Mouse (Mus musculus) gastrocnemius, postnatal 14 days (tissue): ENCODE data around the gene Ddr2. TPM values are rescaled to one million over a fixed set of nuclear protein-coding genes. Genes with fewer than 3 reads are reported as not detected.
A peak's percentile ranks its signal among the peaks of the same experiment; 100 is the strongest.
"Not testable (repeated sequence)": the region's sequence is repeated elsewhere in the genome, so short reads cannot be mapped to it uniquely, and the experiment has no call there.

Source experiments
- DNase-seq: peaks from one replicate; pipeline ENCODE4 v3.0.0; 2021; ENCODE audit warnings: mixed read lengths
- intact Hi-C: fragments of 180-260 bp; cut with DNase I; formaldehyde crosslinking; loops from one replicate; pipeline ENCODE4 v1.15.1; 2025; ENCODE audit warnings: low total_unique reads
- total RNA-seq, 2 experiments: library from RNA; stranded (reverse); gene quantifications; 2 replicates each; pipeline ENCODE4 v1.2.3; 2021

Gene Ddr2
- total RNA-seq, 2 experiments from 2014 or later, result 27.5 to 31.9 TPM

DNA sequence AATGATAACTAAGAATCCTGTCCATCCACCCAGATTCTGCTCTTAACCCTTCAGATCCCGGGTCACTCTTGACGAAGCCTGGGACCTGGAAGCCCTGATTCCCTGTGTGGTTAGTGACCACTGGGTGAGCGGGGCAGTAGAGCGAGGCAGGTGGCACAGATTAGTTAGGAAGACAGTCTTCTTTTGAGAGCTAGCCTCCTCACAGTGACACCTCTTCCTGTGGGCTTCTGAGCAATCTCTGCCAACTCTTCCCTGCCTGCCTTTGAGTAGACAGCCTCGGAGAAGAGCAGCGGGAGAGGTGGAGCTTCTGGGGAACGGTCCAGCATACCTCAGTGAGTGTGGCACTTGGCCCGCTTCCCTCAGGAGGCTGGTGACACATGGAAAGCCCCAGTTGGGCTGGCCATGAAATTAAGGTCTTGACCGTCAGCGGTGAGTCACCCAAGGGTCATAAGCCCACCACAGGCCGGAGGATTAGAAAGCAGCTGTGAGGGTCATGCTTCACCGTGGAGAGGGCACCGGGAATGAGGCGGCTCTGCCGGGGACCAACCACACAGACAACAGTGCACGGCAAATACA is 1.2 kb upstream of the Ddr2 start:
- intact Hi-C loops, result no loop called here
- peak; percentile 18 for DNase-seq

DNA sequence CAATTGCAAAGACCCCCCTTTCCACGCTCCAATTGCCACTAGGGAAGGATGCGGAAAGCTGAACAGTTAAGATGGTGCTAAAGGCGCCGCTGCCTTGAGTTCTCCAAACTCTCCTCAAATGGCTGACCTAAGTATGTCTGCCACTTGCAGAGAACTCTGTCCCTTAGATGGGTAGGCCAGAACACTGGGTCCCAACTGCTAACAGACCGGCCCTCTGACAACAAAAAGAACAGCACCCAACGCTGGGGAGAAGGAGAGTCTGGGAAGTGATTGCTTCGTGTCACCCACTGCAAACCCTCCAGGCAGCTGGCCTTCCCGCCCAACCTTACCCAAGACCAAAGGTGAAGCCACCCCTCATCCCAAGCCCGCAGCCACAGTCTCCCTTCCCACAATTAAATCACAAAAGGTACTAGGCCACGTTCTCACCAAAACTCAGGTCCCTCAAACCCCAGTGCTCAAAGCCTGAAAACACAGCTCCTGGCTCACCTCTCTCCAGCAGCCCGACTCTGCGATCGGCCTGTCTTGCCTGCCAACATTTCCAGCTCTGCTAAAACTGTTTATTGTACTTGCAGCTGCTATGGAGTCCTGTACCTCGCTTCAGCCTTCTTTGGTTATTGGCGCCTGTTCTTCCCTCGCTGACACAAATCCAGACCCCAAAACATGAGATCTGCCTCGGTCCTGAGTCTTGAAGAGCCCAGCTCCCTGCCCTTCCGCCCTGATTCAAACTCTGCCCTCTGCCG is 616 bp downstream of the Ddr2 start:
- peak; percentile 10 for DNase-seq
- intact Hi-C loops, result no loop called here

DNA sequence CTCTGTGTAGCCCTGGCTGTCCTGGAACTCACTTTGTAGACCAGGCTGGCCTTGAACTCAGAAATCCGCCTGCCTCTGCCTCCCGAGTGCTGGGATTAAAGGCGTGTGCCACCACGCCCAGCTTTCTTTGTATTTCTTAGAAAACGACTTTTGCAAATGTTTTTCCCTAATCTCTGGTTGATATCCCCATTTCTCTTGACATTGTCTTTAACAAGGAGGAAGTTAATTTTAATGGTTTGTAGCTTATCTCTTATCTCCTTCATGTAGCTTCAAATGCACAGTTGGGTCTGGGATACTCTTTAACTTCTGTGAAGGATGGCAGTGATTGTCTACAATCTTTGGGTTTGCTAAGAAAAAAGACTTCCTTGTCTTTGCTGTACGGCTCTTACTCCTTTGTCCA is 7.7 kb downstream of the Ddr2 start:
- intact Hi-C loops, DNase-seq: not testable (repeated sequence)

DNA sequence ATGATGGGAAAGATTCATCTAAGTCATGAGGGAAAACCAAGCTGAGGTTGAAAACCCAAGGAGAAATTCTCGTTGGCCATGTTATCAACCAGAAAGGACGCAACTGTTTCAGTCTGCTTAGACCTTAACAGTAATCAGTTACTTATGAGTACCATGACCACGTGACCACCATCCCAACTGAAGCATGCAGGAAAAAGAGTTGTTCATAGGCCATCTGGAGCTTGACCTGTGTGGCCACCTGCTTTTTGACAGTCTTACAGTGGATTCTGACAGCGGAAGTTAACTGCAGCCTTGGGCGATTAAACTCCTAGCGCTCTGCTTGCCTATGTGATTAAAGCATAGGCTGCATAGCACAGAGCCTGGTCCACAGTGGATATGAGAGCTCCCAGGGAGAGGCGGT is 23.9 kb downstream of the Ddr2 start:
- DNase-seq, result no peak
- intact Hi-C loops, result no loop called here

DNA sequence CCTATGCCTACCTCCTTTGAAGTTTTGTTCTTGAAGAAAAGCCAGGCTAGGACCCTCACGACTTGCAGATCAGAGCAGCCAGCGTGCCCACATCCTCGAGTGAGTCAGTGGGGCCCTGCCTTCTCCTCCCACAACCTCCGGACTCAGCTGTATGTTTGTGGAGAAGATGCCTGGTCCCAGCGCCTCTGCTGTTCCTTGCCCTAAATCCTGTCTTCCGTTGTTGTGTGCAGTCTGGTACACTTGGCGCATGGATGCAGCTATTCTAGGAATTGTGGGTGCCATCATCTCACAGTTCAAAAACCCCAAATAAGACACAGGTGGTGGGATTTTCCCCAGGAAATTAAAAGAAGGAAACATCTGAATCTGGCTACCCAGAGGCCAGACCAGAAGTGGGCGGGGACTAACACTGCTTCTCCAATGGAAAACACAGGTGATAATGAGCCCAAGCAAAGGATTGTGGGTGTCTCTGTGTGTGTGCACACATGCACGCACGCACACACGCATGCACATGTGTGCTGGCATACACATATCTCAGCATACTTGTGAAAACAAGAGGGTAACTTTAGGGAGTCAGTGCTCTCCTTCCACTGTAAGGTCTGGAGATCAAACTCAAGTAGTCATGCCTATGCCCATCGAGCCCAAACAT is 26.3 kb downstream of the Ddr2 start:
- intact Hi-C loops, result no loop called here
- no peak for DNase-seq

DNA sequence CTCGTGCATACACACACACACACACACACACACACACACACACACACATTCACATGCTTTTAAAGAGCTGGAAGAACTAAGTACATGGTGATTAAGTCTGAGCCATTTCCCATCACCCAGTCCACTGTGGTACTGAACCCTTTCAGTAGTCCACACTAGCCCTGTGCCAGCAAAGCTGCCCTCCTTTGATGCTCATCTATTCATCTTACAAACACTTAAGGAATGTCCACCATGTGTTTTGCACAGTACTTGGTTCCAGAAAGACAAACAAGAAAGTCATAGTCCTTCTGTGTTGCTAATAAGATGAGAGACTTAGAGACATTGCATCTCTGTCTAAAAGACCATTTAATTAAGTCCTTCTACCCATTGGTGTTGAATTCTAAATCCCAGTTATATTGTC is 29.7 kb downstream of the Ddr2 start:
- intact Hi-C loops, result no loop called here
- DNase-seq, result no peak

DNA sequence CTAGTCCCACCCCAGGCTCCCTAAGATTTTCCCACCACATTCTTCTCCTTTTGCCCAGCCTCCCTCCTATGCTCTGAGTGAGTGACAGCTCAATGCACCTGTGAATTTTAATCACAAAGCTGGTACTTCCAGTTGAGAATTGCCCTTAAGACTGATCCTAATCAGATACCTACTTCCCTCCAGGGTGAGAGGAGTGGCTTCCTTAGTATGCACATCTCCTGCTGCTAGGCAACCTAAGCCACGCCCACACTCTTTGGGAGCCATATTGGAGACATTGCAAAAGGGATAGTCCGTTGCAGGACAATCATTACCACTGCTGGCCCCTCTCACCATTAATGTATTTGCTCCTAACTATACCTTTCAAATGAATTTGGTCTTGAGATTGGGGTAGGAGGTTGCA is 31.1 kb downstream of the Ddr2 start:
- intact Hi-C loops, result no loop called here
- DNase-seq, result no peak

DNA sequence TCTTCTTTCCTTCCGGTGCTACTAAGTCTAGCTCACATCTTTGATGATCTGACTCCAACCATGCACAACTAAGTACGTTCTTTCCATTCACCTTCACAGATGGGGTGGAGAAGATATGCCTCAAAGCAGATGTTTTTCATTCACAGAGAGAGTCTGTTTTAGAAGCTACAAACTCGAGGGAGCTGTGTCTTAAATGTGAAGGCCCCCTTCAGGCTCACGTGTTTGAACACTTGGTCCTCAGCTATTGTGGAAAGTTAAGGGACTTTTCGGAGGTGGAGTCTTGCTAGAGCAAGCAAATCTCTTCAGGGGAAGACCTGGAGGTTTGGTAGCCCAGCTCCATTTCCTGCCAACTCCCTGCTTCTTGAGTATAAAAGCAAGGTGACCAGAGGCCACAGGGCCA is 34.2 kb downstream of the Ddr2 start:
- no peak for DNase-seq
- intact Hi-C loops, result no loop called here

DNA sequence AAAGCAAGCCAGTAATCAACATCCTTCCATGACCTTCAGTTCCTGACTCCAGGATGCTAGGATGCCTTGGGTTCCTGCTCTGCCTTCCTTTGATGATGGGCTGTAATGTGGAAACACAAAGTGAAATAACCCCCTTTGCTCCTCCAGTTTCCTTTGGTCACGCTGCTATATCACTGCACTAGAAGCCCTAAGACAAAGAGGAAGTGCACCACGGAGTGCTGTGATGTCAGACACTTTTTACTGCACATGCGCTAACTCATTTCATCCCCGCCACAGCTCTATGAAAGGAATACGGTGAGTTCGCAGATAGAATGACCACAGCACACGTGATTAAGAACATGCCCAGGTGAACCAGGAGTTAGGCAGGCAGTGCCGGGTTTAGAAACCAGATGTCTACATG is 36.8 kb downstream of the Ddr2 start:
- intact Hi-C loops, result no loop called here
- no peak for DNase-seq

DNA sequence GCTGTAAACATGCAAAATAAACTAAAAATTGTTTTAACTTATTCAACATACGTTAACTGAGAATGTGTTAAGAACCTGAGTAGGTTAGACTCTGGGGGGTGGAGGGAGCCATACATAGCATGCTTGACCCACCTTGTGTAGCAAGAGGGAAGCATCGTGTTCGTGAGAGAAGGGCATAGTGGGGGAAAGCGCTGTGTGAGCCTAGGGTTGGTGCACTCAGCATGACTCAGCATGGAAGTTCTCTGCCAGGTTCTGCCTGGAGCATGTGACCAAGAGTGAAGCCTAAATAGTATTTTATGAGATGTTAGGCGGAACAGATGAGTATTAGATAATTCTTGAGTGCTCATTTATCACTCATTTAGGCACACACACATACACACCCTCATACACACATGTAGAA is 41.4 kb downstream of the Ddr2 start:
- intact Hi-C loops, result no loop called here
- DNase-seq, result no peak

DNA sequence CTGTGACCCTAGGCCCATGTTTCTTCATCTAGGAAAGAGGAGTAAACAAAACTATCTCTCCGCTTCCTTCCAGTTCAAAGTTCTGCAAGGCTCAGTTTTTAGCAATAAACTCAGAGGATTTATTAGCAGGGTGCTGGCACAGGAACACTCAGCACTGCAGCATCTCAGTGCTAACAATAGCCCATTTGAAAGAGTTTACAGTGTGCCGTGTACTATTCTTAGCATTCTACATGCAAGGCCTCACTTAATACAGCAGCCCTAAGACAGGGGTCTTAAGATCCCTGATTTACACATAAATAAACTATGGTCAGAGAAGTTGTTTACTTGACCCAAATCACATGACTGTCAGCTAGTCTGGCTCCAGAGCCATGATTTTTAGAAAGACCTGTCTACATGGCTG is 44.6 kb downstream of the Ddr2 start:
- DNase-seq, result no peak
- intact Hi-C loops, result no loop called here

DNA sequence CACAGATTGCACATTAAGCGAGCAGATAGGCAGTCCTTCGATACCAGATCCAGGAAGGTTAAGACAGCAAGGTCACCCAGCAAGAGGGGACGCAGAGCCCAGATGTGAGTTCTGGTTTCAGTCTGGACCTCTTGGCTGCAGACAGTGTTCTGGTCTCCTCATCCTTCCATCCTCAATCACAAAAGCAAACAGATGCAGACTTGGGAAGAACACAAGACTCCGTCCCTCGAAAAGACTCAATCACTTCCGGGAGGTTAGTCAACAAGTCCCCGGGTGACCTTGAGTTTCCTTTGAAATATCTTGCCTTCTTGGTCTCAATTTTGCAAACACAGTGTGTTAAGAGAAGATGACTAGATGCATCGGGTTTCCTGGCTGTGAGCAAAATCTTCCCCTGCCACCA is 45.6 kb downstream of the Ddr2 start:
- no peak for DNase-seq

DNA sequence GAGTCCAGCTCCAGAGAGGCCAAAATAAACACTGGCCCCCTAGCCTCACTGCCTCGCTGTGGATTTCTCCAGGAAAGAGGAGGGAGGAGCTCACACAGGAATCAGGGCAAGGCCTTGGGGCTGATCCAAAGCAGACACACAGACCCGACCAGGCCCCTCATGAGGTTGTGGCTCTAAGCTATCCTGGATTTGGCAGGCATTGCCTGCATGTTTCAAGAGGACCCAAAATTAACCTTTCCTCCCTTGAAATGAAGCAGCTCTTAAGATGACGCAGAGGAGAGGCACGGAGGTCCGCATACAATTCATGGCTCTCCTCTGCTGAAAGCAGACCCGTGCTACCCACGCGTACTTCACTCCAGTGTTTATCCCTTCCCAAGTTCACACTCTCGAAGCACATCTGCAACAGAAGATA is 46.5 kb downstream of the Ddr2 start:
- peak; percentile 41 for DNase-seq
- intact Hi-C loops, result no loop called here

More for the DNA sequence above, 45.6 kb downstream of the Ddr2 start:
- intact Hi-C loops, result no loop called here

DNA sequence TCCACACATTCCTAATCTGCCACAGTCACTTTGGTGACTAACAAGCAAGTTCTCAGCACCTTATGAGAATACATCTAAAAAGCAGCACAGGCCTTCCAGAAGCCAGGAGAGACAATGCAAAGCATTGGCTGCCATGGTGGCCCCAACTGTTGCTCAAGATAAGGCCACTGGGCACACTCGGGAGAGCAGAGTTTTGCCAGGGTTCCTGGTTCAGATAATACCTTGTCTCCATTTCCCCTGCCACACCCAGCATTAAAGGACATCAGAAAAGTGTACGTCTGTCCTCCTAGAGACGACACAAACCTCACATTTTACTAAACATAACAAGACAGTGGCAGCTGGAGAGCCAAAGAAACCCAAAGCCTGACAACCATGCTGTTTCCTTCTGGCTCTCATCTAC is 50.3 kb downstream of the Ddr2 start:
- no peak for DNase-seq
- intact Hi-C loops, result no loop called here

DNA sequence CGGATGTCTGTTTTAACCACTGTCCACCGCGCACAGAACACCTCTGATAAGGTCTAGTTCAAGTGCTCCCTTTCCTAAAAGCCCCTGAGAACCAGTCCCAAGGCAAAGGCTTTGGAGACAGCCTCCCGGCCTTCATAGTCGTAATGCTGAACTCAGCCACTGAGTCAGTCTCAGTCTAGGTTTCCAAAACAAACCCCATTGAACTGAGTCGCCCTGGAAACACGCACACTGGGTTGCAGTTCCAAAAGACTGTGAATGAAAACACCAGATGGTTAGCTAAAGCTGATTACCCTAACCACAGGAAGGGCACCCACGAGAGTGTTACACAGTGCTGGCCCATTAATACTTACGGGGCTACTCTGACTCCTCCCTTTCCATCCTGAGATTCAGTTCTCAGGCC is 51.2 kb downstream of the Ddr2 start:
- no peak for DNase-seq
- intact Hi-C loops, result no loop called here

DNA sequence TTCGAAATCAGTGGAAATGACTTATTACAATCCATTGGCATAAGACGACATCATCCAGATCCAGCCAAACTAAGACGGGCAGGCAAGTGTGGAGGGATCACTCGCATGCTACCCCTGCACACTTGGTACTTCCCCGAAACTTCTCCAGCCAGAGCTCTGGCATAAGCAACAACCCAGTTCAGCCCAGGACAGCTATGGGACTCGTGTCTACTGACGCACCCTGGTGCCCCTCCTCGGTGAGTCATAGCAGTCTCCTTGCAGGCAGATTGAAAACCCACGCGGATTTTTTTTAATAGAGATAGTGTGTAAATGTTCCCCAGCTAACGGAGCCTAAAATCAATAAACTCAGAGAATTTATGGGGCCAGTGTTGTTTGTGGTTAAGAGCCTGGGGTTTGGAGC is 52.5 kb downstream of the Ddr2 start:
- intact Hi-C loops, result no loop called here
- DNase-seq, result peak; percentile 61

DNA sequence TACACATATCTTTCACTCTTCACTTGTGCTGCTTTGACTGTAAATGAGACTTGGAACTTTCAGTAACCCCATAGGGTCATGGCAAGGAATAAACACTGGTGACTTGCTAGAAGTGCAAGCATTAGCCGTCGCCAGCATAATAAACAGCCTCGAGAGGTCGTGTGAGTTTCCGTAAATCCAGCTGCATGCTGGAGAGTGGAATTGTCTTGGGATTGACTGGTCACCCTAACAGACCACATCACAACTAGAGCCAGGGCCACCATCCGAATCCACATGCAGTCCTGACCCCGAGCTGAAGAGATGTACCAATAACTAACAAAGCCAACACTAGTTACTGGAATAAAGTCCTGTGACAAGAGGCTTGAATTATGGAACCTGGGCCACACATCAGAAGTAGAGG is 53.0 kb downstream of the Ddr2 start:
- intact Hi-C loops, result no loop called here
- no peak for DNase-seq

DNA sequence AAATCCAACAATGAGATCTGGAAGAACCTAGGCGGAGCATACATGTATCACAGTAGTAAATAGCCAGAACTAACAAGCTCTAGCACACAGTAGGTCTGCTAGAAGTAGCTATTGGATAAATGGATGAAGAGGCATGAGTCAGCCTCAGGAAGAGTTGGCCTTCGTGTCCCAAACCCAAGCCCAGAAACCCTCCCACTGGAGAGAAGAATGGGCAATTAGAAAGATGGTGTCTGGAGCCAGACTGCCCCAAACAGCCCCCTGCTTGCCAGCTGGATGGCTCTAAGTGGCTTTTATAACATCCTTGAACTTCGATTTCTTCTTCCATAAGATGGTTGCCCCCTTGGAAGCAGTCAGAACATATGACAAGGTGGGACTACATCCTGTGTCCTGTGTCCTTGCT is 53.6 kb downstream of the Ddr2 start:
- intact Hi-C loops, result no loop called here
- DNase-seq, result no peak

DNA sequence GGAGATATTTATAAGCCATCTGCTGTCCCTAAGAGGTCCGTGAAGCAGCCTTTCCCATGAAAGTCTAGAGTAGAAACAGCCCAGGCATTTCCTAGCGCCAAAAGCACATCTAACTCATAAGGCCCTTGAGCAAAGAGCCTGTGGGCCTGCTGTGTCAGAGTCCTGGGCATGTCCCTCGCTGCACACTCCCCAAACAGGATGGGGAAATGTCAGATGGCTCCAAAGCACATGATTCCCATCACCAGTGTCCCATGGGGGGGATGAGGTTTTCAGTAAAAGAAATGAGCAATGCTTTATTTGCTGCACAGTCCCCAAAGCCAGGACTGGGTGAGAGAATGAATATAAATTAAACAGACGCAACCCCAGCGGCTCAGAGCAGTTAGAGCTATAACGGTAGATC is 54.3 kb downstream of the Ddr2 start:
- DNase-seq, result peak; percentile 68
- intact Hi-C loops, result no loop called here

DNA sequence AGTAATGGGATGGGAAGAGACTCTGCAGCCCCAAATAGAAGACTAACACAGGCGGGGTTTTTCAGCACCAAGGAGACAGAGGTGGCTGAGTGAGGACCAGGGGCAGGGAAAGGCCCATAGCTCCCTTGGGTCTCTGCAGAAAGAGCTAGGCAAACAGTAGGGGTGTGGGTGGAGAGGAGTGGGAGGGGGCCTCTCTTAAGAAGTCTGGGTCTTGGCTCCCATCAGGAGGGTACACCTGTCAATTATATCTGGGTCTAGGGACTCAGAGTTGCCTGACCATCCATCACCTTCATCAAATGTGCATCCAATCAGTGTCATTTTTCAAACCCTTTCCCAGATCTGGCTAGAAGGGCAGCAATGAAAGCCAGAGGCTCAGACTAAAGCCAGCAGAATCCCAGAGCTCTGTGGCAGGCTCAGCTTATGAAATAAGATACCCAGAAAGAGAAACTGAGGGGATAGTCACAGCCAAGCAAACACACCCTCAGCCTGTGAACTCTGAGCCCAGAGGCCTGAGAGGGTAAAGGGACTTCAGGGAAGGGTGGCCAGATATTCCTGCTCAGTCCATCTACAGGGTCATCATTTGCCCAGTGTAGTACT is 58.0 kb downstream of the Ddr2 start:
- no peak for DNase-seq
- intact Hi-C loops, result no loop called here

DNA sequence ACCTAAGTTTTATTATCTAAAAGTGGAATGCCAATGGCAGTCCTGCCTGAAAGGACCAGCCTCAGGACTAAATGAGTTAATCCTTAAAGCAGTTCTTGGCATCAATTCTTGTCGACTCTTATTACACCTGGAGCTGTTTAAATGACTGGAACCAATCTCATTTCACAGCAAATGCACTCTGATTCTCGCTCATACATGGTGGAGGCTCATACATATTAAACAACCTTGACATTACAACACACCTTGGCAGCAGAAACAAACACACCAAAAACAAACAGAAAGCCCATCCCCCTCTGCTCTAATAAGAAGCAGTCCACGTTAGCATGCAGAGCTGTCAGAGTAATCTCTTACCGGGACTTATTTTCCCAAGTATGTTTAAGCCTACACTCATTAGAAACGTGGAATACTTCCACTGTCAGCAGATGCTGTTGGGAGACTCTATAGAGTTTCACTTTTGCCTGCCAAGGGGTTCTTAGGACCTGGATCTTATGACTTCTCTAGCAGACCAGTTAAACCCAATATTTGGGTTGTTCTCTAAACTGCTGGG is 58.9 kb downstream of the Ddr2 start:
- intact Hi-C loops, result no loop called here
- DNase-seq, result no peak
